8 mouse cellular contexts compared by ENCODE assay signal in the genomic region with DNA sequence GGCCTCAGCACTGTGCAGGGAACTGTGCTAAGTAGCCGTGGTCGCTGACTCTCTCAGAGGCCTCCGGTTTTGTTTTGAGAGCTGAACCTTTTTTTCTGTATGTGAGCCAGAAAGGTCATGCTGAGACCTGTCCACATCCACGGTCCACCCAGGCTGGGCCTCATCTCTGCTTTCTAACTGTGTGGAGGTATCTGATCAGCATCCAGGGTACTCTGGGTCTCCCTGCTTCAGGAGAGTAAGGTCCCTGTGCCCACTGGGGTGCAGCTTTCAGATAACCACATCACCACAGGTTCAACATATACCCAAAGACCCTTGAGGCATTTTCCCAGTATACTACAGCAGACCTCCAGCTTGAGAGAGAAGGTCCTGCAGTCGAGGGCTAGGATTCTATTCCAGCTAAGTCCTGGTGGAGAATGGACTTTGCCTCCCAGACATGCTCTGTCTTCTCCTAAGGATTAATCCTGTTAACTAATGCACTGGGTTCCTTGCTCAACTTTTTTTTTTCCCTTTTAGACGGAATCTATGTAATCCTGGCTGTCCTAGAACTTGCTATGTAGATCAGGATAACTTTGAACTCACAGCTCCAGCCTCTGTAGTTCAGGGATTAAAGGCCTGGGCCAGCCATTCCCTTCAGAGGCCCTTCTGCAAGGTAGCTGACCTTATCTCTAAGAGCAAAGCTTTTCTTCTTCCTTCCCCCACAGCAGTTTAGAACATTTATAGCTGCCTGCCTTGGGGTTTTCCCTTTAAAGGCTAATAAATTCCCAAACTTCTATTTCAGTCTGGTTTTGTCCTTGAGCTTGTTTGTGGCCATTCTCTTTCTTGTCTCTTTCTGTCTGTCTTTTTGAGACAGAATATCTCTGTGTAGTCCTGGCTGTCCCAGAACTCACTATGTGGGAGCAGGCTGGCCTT. TPM values are rescaled to one million over a fixed set of nuclear protein-coding genes. Genes with fewer than 3 reads are reported as not detected.
DNase-seq lines count a peak whose midpoint lies in the region; ATAC-seq and TF ChIP-seq lines count a peak whose summit lies in the region.

No protein-coding gene starts in this region.

- peak overlapping the region; percentile 97 for H3K4me3 ChIP-seq in megakaryocyte, embryonic 14.5 days (replicated peaks)
- H3K4me3 ChIP-seq in limb, embryonic 11.5 days (ENCODE audit: low read depth, low read length), result peak overlapping the region; percentile 64
- peak overlapping the region; percentile 81 for H3K4me3 ChIP-seq in small intestine, adult 2 months (ENCODE audit: low read depth, low read length)

- peak overlapping the region; percentile 92 for H3K4me2 ChIP-seq in limb, embryonic 11.5 days (ENCODE audit: low read depth, severe bottlenecking)

- 18% methylated on average over 6 of the region's 6 CpGs for WGBS in limb, embryonic 11.5 days
- WGBS in small intestine, adult 2 months, result 4% methylated on average over 6 of the region's 6 CpGs

- 0 out of 2 replicates have a peak, but pooled peaks have one; percentile 12 for ATAC-seq in cerebellum, adult (ENCODE audit: insufficient number of reproducible peaks, low FRiP score, low TSS enrichment)
- ATAC-seq in megakaryocyte, adult 5-6 weeks (ENCODE audit: poor library complexity, severe bottlenecking), result no peak
- no peak for ATAC-seq in limb, embryonic 11.5 days (ENCODE audit: insufficient number of reproducible peaks, low FRiP score, low TSS enrichment, low read depth)
- ATAC-seq in monocyte, adult 5-6 weeks (replicated peaks; ENCODE audit: insufficient number of reproducible peaks, low FRiP score, low TSS enrichment, poor library complexity, severe bottlenecking), result no peak

- peaks cover 72% of the 10 kb centered on the region for H3K4me1 ChIP-seq in megakaryocyte, embryonic 14.5 days
- peaks cover 10% of the 10 kb centered on the region for H3K4me1 ChIP-seq in limb, embryonic 11.5 days (ENCODE audit: control insufficient read depth, insufficient read depth, low read length)
- peaks cover 35% of the 10 kb centered on the region for H3K4me1 ChIP-seq in small intestine, adult 2 months (ENCODE audit: control insufficient read depth, insufficient read depth, insufficient read length, low read length)

- 0 out of 2 replicates have a peak, but pooled peaks have one; percentile 39 for TF ChIP-seq POLR2A in small intestine, adult 2 months (IDR thresholded peaks at IDR 0.05; ENCODE audit: low read depth, low read length)

- no peaks in the 10 kb centered on the region for H3K27me3 ChIP-seq in megakaryocyte, embryonic 14.5 days (replicated peaks)
- no peaks in the 10 kb centered on the region for H3K27me3 ChIP-seq in limb, embryonic 11.5 days (ENCODE audit: control insufficient read depth, insufficient read depth, low read length)
- H3K27me3 ChIP-seq in small intestine, adult 2 months (ENCODE audit: control insufficient read depth, insufficient read depth, low read length), result no peaks in the 10 kb centered on the region

- H3K9ac ChIP-seq in limb, embryonic 11.5 days (ENCODE audit: low read length), result peak overlapping the region; percentile 85

- peaks cover 34% of the 10 kb centered on the region for H3K36me3 ChIP-seq in megakaryocyte, embryonic 14.5 days (replicated peaks; ENCODE audit: low read length)
- no peaks in the 10 kb centered on the region; the same call in 1 of the 2 replicates for H3K36me3 ChIP-seq in limb, embryonic 11.5 days (ENCODE audit: control insufficient read depth, insufficient read depth, low read length)
- H3K36me3 ChIP-seq in small intestine, adult 2 months (ENCODE audit: control insufficient read depth, insufficient read depth, low read length), result no peaks in the 10 kb centered on the region

- H3K27ac ChIP-seq in limb, embryonic 11.5 days (replicated peaks; ENCODE audit: low read depth, low read length), result peak overlapping the region; percentile 75; the same call in 1 of the 2 replicates
- H3K27ac ChIP-seq in small intestine, adult 2 months (ENCODE audit: insufficient read depth, low read depth, low read length), result peak overlapping the region; percentile 46

- no peak for DNase-seq in cerebellum, postnatal 4 days (ENCODE audit: low spot score in 2 of 2)
- no peak for DNase-seq in limb, embryonic 11.5 days (ENCODE audit: low spot score)
- no peak for DNase-seq in cerebellum, adult 11 months

- no peak for TF ChIP-seq CTCF in small intestine, adult 2 months (IDR thresholded peaks at IDR 0.05; ENCODE audit: extremely low read depth, insufficient read length, insufficient replicate concordance, low read depth, low read length)

- no peaks in the 10 kb centered on the region for H3K9me3 ChIP-seq in megakaryocyte, embryonic 14.5 days
- H3K9me3 ChIP-seq in limb, embryonic 11.5 days (ENCODE audit: control insufficient read depth, low read length), result no peaks in the 10 kb centered on the region

RNA-seq across cellular contexts. Expression of a gene that starts 0.7 kb away (rescaled TPM):
- polyA plus RNA-seq in megakaryocyte, embryonic 14.5 days (2012; ENCODE audit: insufficient read depth, low replicate concordance), result 6.0 and 10.1 TPM in 2 replicates
- total RNA-seq in megakaryocyte, adult 5-6 weeks (2015), result 17.3 and 19.3 TPM in 2 replicates
- 7.8 and 9.5 TPM in 2 replicates for total RNA-seq in megakaryocyte, adult 5-6 weeks (2017)
- polyA plus RNA-seq in limb, embryonic 11.5 days (2014; fragmentation: Nextera tagmentation; extraction: Ambion mirVana), result 19.3 and 22.4 TPM in 2 replicates
- polyA plus RNA-seq in small intestine, adult 2 months (2012; rRNA removed), result 8.3 and 13.3 TPM in 2 replicates
- total RNA-seq in monocyte, adult 5-6 weeks (2017), result 2.9 to 7.7 TPM (median 3.4 TPM) in 3 replicates

RNA-seq across cellular contexts. Expression of a gene that starts 6.6 kb away (rescaled TPM):
- 77.6 and 205 TPM in 2 replicates for polyA plus RNA-seq in megakaryocyte, embryonic 14.5 days (2012; ENCODE audit: insufficient read depth, low replicate concordance)
- 1.8 and 3.5 TPM in 2 replicates for total RNA-seq in megakaryocyte, adult 5-6 weeks (2015)
- total RNA-seq in megakaryocyte, adult 5-6 weeks (2017), result 3.1 and 4.1 TPM in 2 replicates
- 7.8 and 10.7 TPM in 2 replicates for polyA plus RNA-seq in limb, embryonic 11.5 days (2014; fragmentation: Nextera tagmentation; extraction: Ambion mirVana)
- 84.8 and 111 TPM in 2 replicates for polyA plus RNA-seq in small intestine, adult 2 months (2012; rRNA removed)
- 1.1 to 5.7 TPM (median 1.6 TPM) in 3 replicates for total RNA-seq in monocyte, adult 5-6 weeks (2017)

RNA-seq across cellular contexts. Expression of a gene that starts 12.9 kb away (rescaled TPM):
- polyA plus RNA-seq in megakaryocyte, embryonic 14.5 days (2012; ENCODE audit: insufficient read depth, low replicate concordance), result 22.6 and 23.9 TPM in 2 replicates
- 18.9 and 20.3 TPM in 2 replicates for total RNA-seq in megakaryocyte, adult 5-6 weeks (2015)
- 3.7 and 6.0 TPM in 2 replicates for total RNA-seq in megakaryocyte, adult 5-6 weeks (2017)
- polyA plus RNA-seq in limb, embryonic 11.5 days (2014; fragmentation: Nextera tagmentation; extraction: Ambion mirVana), result 55.9 and 60.9 TPM in 2 replicates
- polyA plus RNA-seq in small intestine, adult 2 months (2012; rRNA removed), result 149 and 196 TPM in 2 replicates
- total RNA-seq in monocyte, adult 5-6 weeks (2017), result 1.3 to 10.0 TPM (median 7.0 TPM) in 3 replicates

RNA-seq across cellular contexts. Expression of a gene that starts 17.3 kb away (rescaled TPM):
- 59.4 and 75.2 TPM in 2 replicates for polyA plus RNA-seq in megakaryocyte, embryonic 14.5 days (2012; ENCODE audit: insufficient read depth, low replicate concordance)
- 14.0 and 15.6 TPM in 2 replicates for total RNA-seq in megakaryocyte, adult 5-6 weeks (2015)
- total RNA-seq in megakaryocyte, adult 5-6 weeks (2017), result 13.9 and 30.4 TPM in 2 replicates
- 9.4 and 10.7 TPM in 2 replicates for polyA plus RNA-seq in limb, embryonic 11.5 days (2014; fragmentation: Nextera tagmentation; extraction: Ambion mirVana)
- polyA plus RNA-seq in small intestine, adult 2 months (2012; rRNA removed), result 54.9 and 87.5 TPM in 2 replicates
- total RNA-seq in monocyte, adult 5-6 weeks (2017), result 17.6 to 38.7 TPM (median 34.3 TPM) in 3 replicates

RNA-seq across cellular contexts. Expression of a gene that starts 18.7 kb away (rescaled TPM):
- polyA plus RNA-seq in megakaryocyte, embryonic 14.5 days (2012; ENCODE audit: insufficient read depth, low replicate concordance), result 1.9 and 3.1 TPM in 2 replicates
- total RNA-seq in megakaryocyte, adult 5-6 weeks (2015), result 1.0 and 1.6 TPM in 2 replicates
- 0.04 and 0.15 TPM in 2 replicates for total RNA-seq in megakaryocyte, adult 5-6 weeks (2017)
- 0.68 and 0.75 TPM in 2 replicates for polyA plus RNA-seq in limb, embryonic 11.5 days (2014; fragmentation: Nextera tagmentation; extraction: Ambion mirVana)
- 0.72 and 2.6 TPM in 2 replicates for polyA plus RNA-seq in small intestine, adult 2 months (2012; rRNA removed)
- total RNA-seq in monocyte, adult 5-6 weeks (2017), result 1.0 to 2.1 TPM (median 1.4 TPM) in 3 replicates
